Mouse (Mus musculus) thymus, adult 2 months (tissue): ENCODE data around the gene Srd5a1.

Experiments used
- CTCF ChIP-seq: fragments of 200-500 bp; IDR thresholded peaks from 2 replicates; pipeline ENCODE4 v1.5.1; 2012; ENCODE audit warnings: mild to moderate bottlenecking, control low read depth, low read length, moderate library complexity, borderline replicate concordance; ENCODE audit not compliant: control insufficient read depth, poor library complexity, insufficient read depth; ENCODE audit errors: extremely low read depth
- POLR2A ChIP-seq: fragments of 200-500 bp; IDR thresholded peaks from 2 replicates; pipeline ENCODE4 v1.6.1; 2012; ENCODE audit warnings: mild to moderate bottlenecking, low read length, control low read depth, moderate library complexity; ENCODE audit not compliant: control insufficient read depth, poor library complexity, insufficient read depth; ENCODE audit errors: extremely low read depth

DNA sequence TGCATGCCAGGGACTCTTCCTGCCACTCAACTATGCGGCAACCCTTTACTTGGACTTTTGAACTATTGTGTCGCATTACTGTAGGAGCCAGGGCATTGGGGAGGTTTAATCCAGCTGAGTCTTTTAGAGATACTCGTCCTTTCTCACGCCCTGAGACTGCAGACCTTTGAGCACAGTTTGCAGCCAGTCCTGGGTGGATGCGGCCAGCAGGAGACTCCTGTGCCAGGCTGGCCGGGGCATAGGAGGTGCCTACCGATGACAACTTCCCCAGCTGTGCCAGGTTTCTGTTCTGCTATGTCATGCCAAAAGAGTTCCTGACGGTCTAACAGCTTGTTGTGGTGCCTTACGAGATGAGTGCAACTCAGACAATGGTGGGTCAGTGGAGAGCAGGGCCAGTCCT is 42.0 kb downstream of the Srd5a1 start:
- no peak for TF ChIP-seq CTCF
- no peak for TF ChIP-seq POLR2A
